Mouse (Mus musculus) erythroblast, adult 5-6 weeks (primary cell): ENCODE measurements around the gene Samd8. TPM values are rescaled to one million over a fixed set of nuclear protein-coding genes. Genes with fewer than 3 reads are reported as not detected.
A peak's percentile ranks its signal among the peaks of the same experiment; 100 is the strongest.

Experiments used
- ATAC-seq: replicated peaks from 2 replicates; pipeline ENCODE4 v1.8.0; 2016; ENCODE audit warnings: moderate number of reproducible peaks, mild to moderate bottlenecking, moderate TSS enrichment, inconsistent platforms; ENCODE audit not compliant: poor library complexity, low FRiP score, severe bottlenecking
- total RNA-seq, 2 experiments: library from RNA; stranded (forward) in 1 of 2; stranded (reverse) in 1 of 2; fragments of 150-400 nt in 1 of 2; fragments of 200-764, 138-1000 nt in 1 of 2; gene quantifications; 2 replicates each; pipeline versions ENCODE4 v1.2.3 to v1.2.4; 2015 to 2017; ENCODE audit warnings: low replicate concordance in 2 of 2

Samd8 gene
- total RNA-seq (2015; ENCODE audit: low replicate concordance) (3.8 and 10.2 TPM in 2 replicates), total RNA-seq (2017; ENCODE audit: low replicate concordance) (1.8 and 2.1 TPM in 2 replicates)

GRCm38 (mm10) chr14:21750008-21750880 lies at the start of gene Samd8:
Samd8 (plus strand) TSS chr14:21750531.
- peak; percentile 84 for ATAC-seq

GRCm38 (mm10) chr14:21702691-21703090 lies 47.6 kb upstream of the Samd8 start:
- no peak for ATAC-seq

DNA sequence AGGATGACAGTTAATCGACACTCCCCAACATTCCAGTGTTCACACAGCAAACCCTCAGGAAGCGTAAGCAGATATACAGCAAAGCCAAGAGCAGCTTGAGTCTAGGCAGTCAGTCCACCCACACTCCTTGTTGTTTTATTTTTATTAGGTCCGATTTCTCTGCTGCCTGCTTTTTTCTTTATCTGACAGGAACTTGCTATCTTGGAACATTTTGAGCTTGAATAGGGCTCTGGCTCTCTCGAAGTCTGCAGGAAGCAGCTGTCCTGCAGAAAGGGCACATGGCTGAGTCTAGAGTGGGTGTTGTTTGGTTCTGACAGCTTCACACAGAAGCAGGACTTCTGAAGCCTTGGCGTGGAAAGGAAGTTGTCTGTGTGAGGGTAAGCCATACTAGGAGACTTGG lies 47.1 kb upstream of the Samd8 start:
- no peak for ATAC-seq

DNA sequence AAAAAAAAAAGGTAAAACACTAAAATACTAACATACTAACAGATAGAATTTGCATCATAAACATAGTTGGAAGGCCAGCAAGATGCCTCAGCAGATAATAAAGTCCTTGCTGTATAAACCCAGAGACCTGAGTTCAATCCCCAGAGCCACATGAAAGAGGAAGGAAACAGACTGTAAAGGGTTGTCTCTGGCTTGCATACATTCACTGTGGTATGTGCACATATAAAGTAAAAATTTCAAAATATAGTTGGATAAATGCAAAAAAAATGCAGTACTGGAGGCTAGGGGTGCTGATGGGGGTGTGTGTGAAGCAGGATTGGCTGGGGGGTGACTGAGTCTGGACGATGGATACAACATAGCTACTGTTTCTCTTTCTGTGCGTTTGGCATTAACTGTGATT lies 44.9 kb upstream of the Samd8 start:
- ATAC-seq, result no peak

GRCm38 (mm10) chr14:21706759-21707571 lies 43.4 kb upstream of the Samd8 start:
- ATAC-seq, result no peak

GRCm38 (mm10) chr14:21709545-21709944 lies 40.8 kb upstream of the Samd8 start:
- no peak for ATAC-seq

DNA sequence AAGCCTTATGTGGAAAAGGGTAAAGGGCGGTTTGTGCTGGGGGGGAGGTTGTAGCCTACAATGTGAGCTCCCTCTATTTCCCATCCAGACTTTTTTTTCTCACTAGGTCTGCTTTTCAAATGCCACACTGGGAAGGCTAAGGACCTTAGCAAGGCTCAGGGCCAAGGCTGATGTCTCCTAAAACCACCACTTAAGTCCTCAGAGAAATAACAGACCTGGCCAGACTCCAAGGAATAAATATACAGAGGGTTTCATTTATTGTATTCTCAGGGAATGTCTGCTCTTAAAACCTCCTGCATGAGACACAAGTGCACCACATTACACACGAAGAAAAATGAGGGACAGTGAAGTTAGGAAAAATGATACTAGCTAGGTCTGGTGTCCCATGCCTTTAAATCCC lies 39.1 kb upstream of the Samd8 start:
- no peak for ATAC-seq

DNA sequence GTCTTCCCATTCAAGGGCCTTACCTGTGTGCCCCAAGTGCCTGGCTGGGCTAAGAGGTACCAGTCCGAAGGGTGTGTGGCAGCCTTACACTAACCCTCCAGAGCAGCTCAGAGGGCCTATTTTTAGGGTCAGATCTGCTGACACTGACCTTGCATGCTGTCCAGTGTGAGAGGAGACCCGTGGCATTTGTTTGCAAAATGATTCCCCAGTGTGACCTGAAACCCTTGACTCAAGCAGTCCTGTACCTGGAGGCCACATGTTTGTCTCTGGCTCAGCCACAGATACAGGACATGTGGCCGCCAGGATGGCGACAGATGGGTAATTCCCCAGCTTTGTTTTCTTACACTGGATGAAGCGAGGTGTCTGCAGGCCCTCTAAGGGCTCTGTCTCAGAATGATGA lies 35.8 kb upstream of the Samd8 start, which contains the start of gene Dupd1:
Gene Dupd1 (minus strand): TSS at position 91 of the 400 bp plus-strand sequence.
- ATAC-seq, result no peak

DNA sequence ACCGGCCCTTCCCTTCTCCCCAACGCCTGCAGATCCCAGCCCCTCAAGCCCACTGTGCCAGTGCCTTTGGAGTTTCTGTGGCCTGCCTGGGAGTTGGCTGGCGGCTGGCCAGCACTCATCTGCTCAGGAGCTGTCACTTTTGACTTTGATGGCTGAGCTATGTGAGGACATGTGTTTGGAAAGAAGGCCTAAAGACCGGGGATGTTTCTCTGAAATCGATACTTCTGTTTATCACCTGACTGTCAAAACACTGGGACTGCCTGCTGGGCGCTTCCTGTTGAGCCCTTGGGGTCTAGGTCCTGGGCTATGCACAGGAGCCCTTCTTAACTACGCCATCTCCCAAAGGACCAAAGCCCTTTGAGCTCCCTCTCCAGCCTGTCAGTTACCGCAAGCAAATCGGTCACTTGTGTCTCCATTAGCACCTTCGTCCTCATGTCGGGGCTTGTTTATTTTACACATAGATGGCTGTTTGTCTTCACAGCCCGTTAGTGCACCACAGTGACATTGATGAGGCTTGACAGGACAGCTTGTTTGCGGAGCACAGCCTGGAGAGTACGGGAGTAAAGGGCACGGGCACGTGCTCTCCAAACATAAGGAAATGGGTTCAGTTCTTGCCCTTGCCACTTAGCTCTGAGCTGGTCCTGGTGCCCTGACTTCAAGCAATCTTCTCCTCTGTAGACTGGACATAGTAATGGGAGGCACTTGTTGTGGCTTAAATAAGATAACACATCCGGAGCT lies 30.5 kb upstream of the Samd8 start:
- ATAC-seq, result no peak

DNA sequence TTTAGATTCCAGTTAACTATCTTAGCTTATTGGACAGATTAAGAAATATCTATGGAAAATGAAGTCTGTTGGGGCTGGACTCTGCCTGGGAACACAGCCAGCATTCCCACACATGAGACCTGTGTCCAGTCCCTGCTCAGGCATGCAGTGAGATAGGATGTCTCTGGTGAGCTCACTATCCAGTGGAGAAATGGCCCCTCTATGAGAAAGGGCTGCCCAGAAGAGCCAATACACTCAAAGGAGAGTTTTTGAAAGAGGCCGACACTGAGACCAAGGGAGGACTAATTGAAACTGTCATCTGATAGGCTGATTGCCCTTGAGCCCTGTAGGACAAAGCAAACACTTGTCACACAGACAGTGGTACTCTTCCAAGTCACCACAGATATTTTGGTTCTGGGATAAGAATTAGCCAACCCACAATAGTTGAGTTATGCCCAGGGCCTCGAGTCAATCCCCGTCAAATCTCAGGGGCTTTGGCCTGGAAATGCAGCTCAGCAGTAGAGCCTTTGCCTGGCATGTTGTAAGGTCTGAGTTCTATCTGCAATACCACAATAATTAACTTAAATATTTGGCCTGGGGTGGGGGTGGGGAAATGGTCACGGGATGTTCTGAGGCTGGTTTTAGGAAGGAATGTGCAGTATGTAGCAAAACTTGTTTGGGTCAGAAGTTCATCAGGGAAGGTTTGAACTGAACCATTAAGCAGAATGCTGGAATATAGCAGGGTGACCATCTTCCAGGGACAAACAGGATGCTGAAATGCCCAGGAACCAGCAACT lies 29.7 kb upstream of the Samd8 start:
- no peak for ATAC-seq

DNA sequence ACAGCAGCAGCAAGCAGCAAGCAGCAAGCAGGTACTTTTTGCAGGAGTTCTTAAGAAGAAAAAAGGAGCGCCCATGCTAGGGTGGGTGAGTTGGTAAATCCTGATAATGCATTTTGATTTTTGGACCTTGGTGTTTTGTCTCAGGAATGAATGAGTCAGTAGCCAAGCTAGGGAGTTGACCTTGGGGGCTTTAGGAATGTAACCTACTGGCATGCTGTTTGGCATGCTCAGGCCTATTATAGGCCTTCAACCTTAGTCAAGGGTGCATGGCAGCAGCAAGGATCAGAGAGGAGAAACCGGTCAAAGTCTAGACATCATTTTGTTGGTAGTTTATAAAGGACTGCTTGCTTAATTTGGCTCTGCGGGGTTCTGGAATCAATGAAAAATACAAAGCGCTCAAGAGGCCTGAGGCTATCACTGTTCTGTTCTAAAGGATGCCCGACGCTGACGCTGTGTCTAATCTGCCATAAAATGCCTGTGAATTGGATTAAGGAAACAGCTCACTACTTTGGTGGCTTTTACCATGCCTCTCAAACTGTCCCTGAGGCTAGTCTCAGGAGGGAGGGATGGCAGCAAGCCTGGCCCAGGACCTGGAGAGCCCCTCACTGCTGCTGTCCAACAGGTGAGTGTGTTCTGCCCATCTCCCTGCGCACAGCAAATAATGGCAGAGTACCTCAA lies 28.2 kb upstream of the Samd8 start:
- ATAC-seq, result no peak

DNA sequence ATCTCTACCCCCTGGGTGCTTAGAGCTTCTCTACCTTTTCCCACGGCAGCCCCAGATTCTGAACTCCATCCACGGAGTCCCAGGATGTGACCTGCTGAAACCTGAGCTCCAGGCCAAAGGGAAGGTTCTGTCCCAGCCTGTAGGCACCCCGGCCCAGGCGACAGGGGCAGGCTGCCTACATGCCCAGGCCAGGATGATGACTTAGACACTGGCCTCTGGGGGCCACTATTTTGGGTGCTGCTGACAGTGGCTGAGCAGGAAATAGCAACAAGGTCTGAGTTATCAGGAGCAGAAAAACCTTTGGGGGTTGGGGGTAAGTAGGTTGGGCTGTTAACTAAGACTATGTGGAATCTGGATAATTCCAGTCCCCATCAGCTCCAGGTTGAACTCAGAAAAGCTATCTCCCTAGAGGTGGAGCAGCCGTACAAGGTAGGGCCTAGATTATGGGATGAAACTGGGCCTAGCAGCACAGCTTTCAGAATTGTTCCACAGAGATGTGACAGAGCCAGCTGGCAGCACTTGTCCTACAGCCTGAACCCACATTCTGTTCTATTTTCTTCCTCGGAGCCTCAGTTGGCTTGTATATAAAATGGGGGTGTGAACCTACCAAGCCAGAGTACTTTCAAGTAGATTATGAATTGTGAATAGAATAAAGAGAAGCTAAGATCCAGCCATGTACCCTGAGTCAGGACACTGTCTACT lies 21.1 kb upstream of the Samd8 start:
- no peak for ATAC-seq

DNA sequence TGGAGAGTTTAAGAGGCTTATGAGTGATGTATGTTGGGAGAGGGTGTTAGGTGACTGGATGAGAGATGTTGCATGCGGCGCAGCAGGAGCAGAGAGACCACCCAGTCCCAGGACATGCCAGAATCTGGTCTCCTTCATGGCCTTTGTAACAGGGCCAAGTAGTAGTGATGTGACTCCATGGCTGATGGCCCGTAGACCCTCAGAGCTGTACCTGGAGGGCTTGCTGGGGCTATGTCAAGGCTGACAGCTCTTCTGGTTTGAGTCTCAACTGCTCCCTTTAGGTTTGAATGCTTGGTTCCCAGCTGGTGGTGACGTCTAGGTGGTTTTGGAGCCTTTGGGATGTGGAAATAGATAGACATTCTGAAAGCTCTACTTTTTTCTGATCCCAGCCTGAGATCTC lies 20.4 kb upstream of the Samd8 start:
- no peak for ATAC-seq

DNA sequence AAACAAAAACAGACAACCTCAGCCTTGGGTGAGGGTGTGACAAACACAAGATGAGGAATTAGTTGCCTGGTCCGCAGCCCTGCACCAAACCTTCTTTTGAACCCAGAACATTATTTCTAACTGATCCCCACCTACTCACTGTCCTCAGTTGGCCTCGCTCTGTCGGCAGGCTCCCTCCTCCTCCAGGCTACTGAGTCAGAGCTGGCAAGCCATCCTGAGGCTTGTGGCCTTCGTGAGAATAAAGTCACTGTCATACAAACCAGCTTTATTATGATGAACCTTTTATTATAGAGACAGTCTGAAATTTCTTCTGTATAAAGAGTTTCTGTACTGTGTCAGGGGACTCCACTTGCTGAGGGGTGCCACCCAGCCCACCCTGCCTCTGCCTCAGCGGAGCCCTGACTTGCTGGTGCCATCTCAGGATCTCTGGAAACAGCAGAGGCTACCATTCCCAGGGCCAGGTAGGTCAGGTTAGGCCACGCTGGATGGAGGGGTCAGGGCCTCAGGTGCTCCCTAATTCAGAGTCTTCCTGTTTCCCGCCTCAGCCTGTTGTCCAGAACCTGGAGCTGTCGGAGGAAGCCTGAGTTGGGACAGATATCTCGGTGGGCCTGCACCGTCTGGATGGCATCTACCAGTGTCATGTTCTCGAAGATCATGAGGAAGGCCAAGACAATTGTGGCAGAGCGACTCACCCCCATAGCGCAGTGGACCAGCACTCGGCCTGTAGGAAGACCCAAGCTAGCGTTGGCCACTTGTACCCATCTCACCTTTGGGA lies 17.0 kb upstream of the Samd8 start:
- no peak for ATAC-seq

- no peak for ATAC-seq
Measured at GRCm38 (mm10) chr14:21740345-21740744, 10.0 kb upstream of the Samd8 start.

GRCm38 (mm10) chr14:21741314-21741713 lies 9.0 kb upstream of the Samd8 start:
- no peak for ATAC-seq

- peak; percentile 75 for ATAC-seq
Measured at GRCm38 (mm10) chr14:21741786-21742185, 8.5 kb upstream of the Samd8 start.
